Mouse (Mus musculus): Measurements from ENCODE around the gene Gstp3.

- TF ChIP-seq CTCF (IDR thresholded peaks at IDR 0.05; ENCODE audit: low read depth, low read length) (no peak), TAL1 (conservative IDR thresholded peaks at IDR 0.05; ENCODE audit: low read depth, low read length) (no peak), GATA1 (IDR thresholded peaks at IDR 0.05; ENCODE audit: borderline replicate concordance, low read length) (no peak)
Observed at GRCm38 (mm10) chr19:4098426-4098825, 39.1 kb upstream of the Gstp3 start.

Measured in G1E (cell line).